Mouse (Mus musculus): ENCODE results near the gene Hdhd3.

The Hdhd3 gene

GRCm38 (mm10) chr4:62503374-62503970, at the start of gene Hdhd3:
Gene Hdhd3, minus strand, starts transcription at chr4:62503467.
- peak; percentile 57 for DNase-seq (ENCODE audit: low spot score)

DNA sequence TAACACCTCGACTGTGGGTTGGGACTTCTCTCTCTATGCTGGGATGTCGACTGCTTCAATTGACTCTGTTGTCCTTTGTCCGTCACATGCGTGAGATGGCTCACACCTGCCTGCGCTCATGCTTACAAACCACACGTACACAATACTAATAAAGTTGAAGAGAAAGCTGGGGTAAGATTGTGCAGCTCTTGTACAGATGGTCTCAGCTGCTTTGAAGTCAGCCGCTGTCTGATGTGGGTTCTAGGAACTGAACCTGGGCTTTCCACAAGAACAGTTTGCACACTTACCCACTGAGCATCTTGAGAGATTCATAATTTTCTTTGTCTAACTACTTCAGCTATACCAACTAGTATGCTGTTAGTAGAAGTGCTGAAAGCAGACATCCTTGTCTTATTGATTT, 48.7 kb upstream of the Hdhd3 start:
- DNase-seq (ENCODE audit: low spot score), result no peak

GRCm38 (mm10) chr4:62544801-62545200, 41.5 kb upstream of the Hdhd3 start:
- no peak for DNase-seq (ENCODE audit: low spot score)

- DNase-seq (ENCODE audit: low spot score), result no peak
These were observed 40.5 kb upstream of the Hdhd3 start for GRCm38 (mm10) chr4:62543782-62544181.

- DNase-seq (ENCODE audit: low spot score), result no peak
These were observed 38.5 kb upstream of the Hdhd3 start for GRCm38 (mm10) chr4:62541802-62542201.

GRCm38 (mm10) chr4:62533729-62534128, 30.5 kb upstream of the Hdhd3 start:
- no peak for DNase-seq (ENCODE audit: low spot score)

DNA sequence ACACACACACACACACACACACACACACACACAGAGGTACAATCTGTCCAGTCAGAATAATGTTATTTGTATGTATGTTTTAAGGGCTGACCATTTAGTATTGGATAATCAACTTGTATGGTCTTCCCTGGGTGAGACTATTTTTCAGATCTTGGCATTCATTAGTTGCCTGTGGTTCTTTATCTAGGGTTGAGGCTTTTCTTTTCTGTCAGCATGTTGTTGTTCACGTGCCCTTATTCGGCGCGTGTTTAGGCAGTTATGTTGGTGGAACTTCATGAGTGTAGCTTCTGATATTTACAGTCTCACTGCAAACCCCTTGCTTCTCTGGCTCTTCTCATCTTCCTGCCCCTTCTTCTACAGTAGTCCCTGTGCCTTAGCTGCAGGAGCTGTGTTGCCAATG, 24.4 kb upstream of the Hdhd3 start:
- DNase-seq (ENCODE audit: low spot score), result no peak

DNA sequence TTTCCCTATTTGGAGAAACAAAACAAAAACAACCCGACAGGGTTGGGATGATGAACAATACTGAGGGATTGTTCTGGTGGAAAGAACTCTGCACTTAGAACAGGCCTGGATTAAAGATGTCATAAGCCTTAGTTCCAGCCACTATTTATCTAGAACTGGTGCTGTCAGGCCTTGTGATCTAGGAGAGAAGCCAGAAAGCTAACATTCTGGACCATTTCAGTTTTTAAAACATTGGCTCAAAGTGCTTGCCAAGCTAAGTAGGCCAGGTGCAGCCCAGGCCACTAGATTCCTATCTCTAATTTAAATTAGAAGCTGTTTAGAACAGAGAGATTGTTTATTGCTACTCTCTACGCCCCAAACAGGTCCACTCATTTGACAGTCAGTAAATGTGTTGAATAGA, 23.0 kb upstream of the Hdhd3 start:
- no peak for DNase-seq (ENCODE audit: low spot score)

- DNase-seq (ENCODE audit: low spot score), result no peak
These were observed 22.2 kb upstream of the Hdhd3 start for GRCm38 (mm10) chr4:62525489-62525811.

GRCm38 (mm10) chr4:62524651-62525488, 21.6 kb upstream of the Hdhd3 start, which contains the start of the genes Pole3 and 4933430I17Rik:
Gene Pole3, minus strand, starts transcription at chr4:62525068.
Gene 4933430I17Rik, plus strand, starts transcription at chr4:62525369.
- peak; percentile 100 for DNase-seq (ENCODE audit: low spot score)

GRCm38 (mm10) chr4:62520892-62521400, 17.7 kb upstream of the Hdhd3 start:
- DNase-seq (ENCODE audit: low spot score), result no peak

DNA sequence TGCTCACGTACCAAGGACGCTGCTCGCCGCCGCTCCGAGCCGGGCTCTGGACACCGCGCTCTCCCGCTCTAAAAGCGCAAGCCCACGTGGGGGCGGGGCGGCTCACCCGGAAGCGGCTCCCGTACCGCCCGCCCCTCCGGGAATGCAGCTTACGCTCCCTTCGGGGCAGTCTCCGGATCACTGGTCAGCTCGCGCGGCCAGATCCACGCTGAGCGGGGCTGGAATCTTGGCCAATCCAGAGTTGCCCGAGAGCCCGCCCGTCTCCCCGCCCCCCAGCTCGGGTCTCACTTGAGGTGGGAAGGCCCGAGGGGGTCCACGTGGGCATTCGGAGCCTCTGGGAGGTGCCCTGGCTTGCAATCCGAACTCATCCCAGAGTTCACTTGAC, 16.6 kb upstream of the Hdhd3 start, which contains the start of gene Alad:
Gene Alad, minus strand, starts transcription at position 70 of the 385 bp plus-strand sequence.
- DNase-seq (ENCODE audit: low spot score), result peak; percentile 99

GRCm38 (mm10) chr4:62519122-62519848, 16.0 kb upstream of the Hdhd3 start:
- no peak for DNase-seq (ENCODE audit: low spot score)

- DNase-seq (ENCODE audit: low spot score), result no peak
These were observed 15.3 kb upstream of the Hdhd3 start for GRCm38 (mm10) chr4:62518416-62519121.

- no peak for DNase-seq (ENCODE audit: low spot score)
These were observed 14.5 kb upstream of the Hdhd3 start for GRCm38 (mm10) chr4:62517538-62518415.

- DNase-seq (ENCODE audit: low spot score), result no peak
These were observed 13.8 kb upstream of the Hdhd3 start for GRCm38 (mm10) chr4:62517046-62517445.

DNA sequence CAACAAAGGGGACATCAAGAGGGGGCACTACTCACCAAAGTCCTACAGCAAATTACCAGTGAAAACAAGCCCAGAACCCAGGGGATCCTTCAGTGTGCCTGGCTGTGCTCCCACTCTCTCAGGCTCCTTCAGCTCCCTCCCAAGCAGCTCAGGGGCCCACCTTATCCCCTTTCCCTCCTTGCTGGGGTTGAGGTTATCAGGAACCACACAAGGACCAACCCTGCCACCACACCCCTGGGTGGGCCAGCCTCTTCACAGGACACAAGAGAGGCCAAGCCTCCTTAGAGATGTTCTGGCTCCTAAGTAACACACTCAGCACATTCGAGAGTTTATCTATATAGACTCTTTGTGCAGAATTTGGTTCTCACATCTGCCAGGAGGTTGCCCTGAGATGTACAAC, 13.3 kb upstream of the Hdhd3 start:
- DNase-seq (ENCODE audit: low spot score), result no peak

DNA sequence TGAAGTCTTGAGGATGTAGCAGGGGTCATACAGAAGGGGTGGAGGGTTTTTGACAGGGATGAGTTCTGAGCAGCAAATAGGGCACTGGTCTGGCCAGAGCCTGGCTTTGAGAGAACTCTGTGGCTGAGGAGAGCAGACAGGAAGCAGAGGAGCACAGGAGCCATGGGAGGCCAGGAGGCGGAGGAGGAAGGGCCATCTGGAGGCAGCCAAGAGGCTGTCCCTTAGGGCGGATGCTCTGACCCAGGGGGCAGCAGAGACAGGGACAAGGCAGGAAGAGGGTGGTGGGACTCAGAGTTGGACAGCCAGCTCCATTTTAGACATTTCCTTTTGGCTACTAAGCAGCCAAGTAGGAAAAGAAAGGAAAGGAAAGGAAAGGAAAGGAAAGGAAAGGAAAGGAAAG, 12.8 kb upstream of the Hdhd3 start:
- no peak for DNase-seq (ENCODE audit: low spot score)

- DNase-seq (ENCODE audit: low spot score), result no peak
These were observed 12.2 kb upstream of the Hdhd3 start for GRCm38 (mm10) chr4:62515490-62515889.

DNA sequence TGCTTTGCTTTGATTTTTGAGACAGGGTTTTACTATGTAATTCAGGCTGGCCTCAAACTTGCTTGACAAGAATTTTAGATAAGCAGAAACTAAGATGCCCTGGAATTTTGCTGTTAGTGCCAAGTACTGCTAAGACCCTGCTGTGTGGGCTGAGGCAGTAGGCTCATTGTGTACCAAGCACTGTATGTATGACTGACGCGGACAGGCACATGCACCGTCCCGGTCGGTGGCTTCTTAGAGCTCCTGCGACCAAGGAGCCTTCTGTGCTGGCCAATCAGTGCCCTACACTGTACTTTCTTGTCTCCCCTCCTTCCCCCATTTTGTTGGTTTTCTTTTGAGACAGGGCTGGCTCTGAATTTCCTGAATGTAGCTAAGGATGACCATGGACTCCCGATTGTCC, 11.7 kb upstream of the Hdhd3 start:
- DNase-seq (ENCODE audit: low spot score), result no peak

GRCm38 (mm10) chr4:62513998-62514506, 10.8 kb upstream of the Hdhd3 start:
- DNase-seq (ENCODE audit: low spot score), result no peak

Measured in retina, embryonic 14.5 days (tissue).